Mouse (Mus musculus) bone marrow, adult 2 months (tissue): Measurements from ENCODE around the gene Hp1bp3.

Experiments
- CTCF ChIP-seq: fragments of 200-500 bp; IDR thresholded peaks from 2 replicates; pipeline ENCODE4 v1.5.1; 2011; ENCODE audit warnings: low read length, control low read depth; ENCODE audit not compliant: control insufficient read depth, insufficient read depth
- POLR2A ChIP-seq: fragments of 200-500 bp; IDR thresholded peaks from 2 replicates; pipeline ENCODE4 v1.6.1; 2011; ENCODE audit warnings: low read depth, mild to moderate bottlenecking, control low read depth, low read length, borderline replicate concordance; ENCODE audit not compliant: control insufficient read depth

DNA sequence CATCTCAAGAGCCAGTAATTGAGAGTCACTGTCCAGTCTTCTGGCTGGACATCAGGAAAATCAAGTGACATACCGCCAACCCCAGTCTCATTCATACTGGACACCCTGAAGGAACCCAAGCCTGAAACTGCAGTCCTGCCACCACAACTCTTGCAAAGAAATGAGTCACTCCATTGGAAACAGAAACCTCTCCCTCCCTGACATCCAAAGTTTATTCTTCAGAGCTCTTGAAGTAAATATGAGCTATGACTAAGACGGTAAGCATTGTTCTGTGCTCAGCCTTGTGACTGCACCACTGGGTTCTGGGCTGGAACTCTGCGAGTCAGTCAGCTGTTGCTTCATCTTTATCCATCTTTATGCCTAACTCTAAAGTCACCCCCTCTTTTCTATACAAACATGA lies 2.2 kb upstream of the Hp1bp3 start:
- TF ChIP-seq CTCF = no peak
- no peak for TF ChIP-seq POLR2A
